Mouse (Mus musculus) testis, adult 2 months (tissue): ENCODE measurements around the gene Ttyh1. TPM values are rescaled to one million over a fixed set of nuclear protein-coding genes. Genes with fewer than 3 reads are reported as not detected.

Experiments used
- H3K27ac ChIP-seq: fragments of 200-500 bp; 2 replicates; pipeline ENCODE4 v1.5.1; 2012; ENCODE audit warnings: low read depth, low read length; ENCODE audit not compliant: control insufficient read depth, insufficient read depth
- H3K27me3 ChIP-seq: fragments of 200-500 bp; 2 replicates; pipeline ENCODE4 v1.6.1; 2012; ENCODE audit warnings: mild to moderate bottlenecking, low read length, moderate library complexity; ENCODE audit not compliant: control insufficient read depth, insufficient read depth
- H3K36me3 ChIP-seq: fragments of 200-500 bp; 2 replicates; pipeline ENCODE4 v1.6.1; 2012; ENCODE audit warnings: mild to moderate bottlenecking, low read length; ENCODE audit not compliant: control insufficient read depth, insufficient read depth
- H3K4me1 ChIP-seq: fragments of 200-500 bp; 2 replicates; pipeline ENCODE4 v1.6.1; 2012; ENCODE audit warnings: low read length; ENCODE audit not compliant: control insufficient read depth, insufficient read depth
- H3K4me3 ChIP-seq: fragments of 200-500 bp; 2 replicates; pipeline ENCODE4 v1.5.1; 2012; ENCODE audit warnings: low read depth, mild to moderate bottlenecking, low read length, moderate library complexity, mixed read lengths; ENCODE audit not compliant: control insufficient read depth
- CTCF ChIP-seq: fragments of 200-500 bp; IDR thresholded peaks from 2 replicates; pipeline ENCODE4 v1.5.1; 2012; ENCODE audit warnings: low read depth, mild to moderate bottlenecking, inconsistent platforms, low read length, moderate library complexity; ENCODE audit not compliant: control insufficient read depth, insufficient read depth, insufficient replicate concordance
- POLR2A ChIP-seq: fragments of 200-500 bp; IDR thresholded peaks from 2 replicates; pipeline ENCODE4 v1.6.1; 2012; ENCODE audit warnings: low read depth, mild to moderate bottlenecking, inconsistent platforms, low read length, moderate library complexity; ENCODE audit not compliant: control insufficient read depth
- polyA plus RNA-seq: library from polyadenylated mRNA; depleted of rRNA; stranded (reverse); fragments of >200 nt; gene quantifications from 2 replicates; pipeline ENCODE4 v1.2.3, GENCODE M21; 2012; rRNA removed

Gene Ttyh1
- polyA plus RNA-seq, 1 experiment, result 70.0 TPM

DNA sequence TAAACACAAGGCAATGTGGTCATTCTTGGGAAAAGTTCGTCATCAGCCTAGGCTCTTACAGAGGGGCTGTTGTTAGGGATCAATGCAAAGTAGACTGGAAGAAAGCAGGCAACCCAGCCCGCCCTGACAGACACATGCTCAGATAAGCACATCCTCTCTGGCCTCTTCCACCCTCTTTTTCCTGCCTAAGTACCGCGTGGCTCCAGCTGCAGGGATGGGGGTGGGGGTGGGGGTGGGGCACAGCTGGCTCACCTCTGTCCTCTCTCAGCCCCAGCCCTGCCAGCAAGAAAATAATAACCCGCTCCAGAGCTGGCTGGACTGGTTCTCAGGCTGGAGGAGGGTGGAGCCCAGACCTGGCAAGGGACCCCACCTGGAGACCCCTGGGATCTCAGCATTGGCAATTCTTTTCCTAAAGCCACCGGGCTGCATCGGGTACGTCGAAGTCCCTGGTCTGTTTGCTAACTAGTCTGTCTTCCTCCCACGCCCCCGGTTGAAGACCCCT, 44.4 kb downstream of the Ttyh1 start:
- peaks cover 16% of the 10 kb centered on the region for H3K4me1 ChIP-seq
- peak overlapping the region; percentile 82 for H3K4me3 ChIP-seq
- no peaks in the 10 kb centered on the region for H3K36me3 ChIP-seq
- no peaks in the 10 kb centered on the region for H3K27me3 ChIP-seq
- H3K27ac ChIP-seq, result peak overlapping the region; percentile 61
- no peak for TF ChIP-seq POLR2A
- TF ChIP-seq CTCF, result no peak

GRCm38 (mm10) chr7:4164090-4164910, 45.1 kb downstream of the Ttyh1 start, which contains the start of gene Cdc42ep5:
Gene Cdc42ep5, minus strand, starts transcription at chr7:4164860.
- H3K4me1 ChIP-seq, result peaks cover 16% of the 10 kb centered on the region
- TF ChIP-seq CTCF, result no peak
- H3K27me3 ChIP-seq, result no peaks in the 10 kb centered on the region
- H3K4me3 ChIP-seq, result peak within 1 kb of the TSS; percentile 82
- H3K36me3 ChIP-seq, result no peaks in the 10 kb centered on the region
- H3K27ac ChIP-seq, result peak within 1 kb of the TSS; percentile 76

- TF ChIP-seq POLR2A (no peak), CTCF (no peak)
- Histone ChIP-seq H3K4me3 (no peak overlapping the region), H3K27ac (peak overlapping the region; percentile 76)
These were observed 46.1 kb downstream of the Ttyh1 start for GRCm38 (mm10) chr7:4165286-4165685.

DNA sequence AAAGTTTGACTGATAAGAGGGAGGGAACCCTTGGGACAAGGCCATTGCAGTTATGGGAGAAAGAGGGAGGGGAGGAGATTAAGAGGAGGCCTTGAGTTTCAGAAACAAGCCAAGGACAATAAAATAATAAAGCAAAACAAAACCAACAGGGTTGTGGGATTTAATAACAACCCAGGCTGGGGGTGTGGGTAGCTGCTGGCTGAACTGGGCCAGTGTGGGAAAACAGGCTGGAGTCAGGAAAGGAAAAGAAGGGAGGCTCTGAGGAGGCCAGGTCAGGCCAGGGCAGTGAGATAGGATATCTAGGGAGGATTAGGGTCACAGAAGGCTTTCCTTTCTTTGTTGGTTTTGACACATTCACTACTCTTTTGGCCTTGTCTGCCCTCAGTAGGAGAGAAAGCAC, 47.9 kb downstream of the Ttyh1 start:
- Histone ChIP-seq H3K36me3 (no peaks in the 10 kb centered on the region), H3K4me1 (peaks cover 16% of the 10 kb centered on the region), H3K4me3 (no peak overlapping the region), H3K27me3 (no peaks in the 10 kb centered on the region), H3K27ac (no peak overlapping the region)
- TF ChIP-seq POLR2A (no peak), CTCF (no peak)

More at GRCm38 (mm10) chr7:4165286-4165685, 46.1 kb downstream of the Ttyh1 start:
- no peaks in the 10 kb centered on the region for H3K36me3 ChIP-seq
- H3K27me3 ChIP-seq, result no peaks in the 10 kb centered on the region
- peaks cover 16% of the 10 kb centered on the region for H3K4me1 ChIP-seq

- H3K4me3 ChIP-seq, result no peak overlapping the region
- no peaks in the 10 kb centered on the region for H3K36me3 ChIP-seq
- TF ChIP-seq POLR2A (no peak), CTCF (no peak)
- no peaks in the 10 kb centered on the region for H3K27me3 ChIP-seq
- no peak overlapping the region for H3K27ac ChIP-seq
- H3K4me1 ChIP-seq, result peaks cover 2% of the 10 kb centered on the region; the same call in 1 of the 2 replicates
These were observed 51.2 kb downstream of the Ttyh1 start for GRCm38 (mm10) chr7:4170193-4170938.

- no peaks in the 10 kb centered on the region for H3K36me3 ChIP-seq
- no peaks in the 10 kb centered on the region for H3K4me1 ChIP-seq
- H3K27ac ChIP-seq, result no peak overlapping the region
- no peaks in the 10 kb centered on the region for H3K27me3 ChIP-seq
- TF ChIP-seq POLR2A (no peak), CTCF (no peak)
- H3K4me3 ChIP-seq, result no peak overlapping the region
These were observed 59.2 kb downstream of the Ttyh1 start for GRCm38 (mm10) chr7:4178438-4178837.

Other genes starting within 250 kb of the Ttyh1 start
- 0.11 TPM in 1 of 2 replicates, not detected in the other for gene Gm14548, start 221.3 kb upstream of the Ttyh1 start, polyA plus RNA-seq
- gene Lilra6, start 203.9 kb upstream of the Ttyh1 start, polyA plus RNA-seq, result 0.10 and 0.25 TPM in 2 replicates
- gene Lair1, start 56.2 kb upstream of the Ttyh1 start, polyA plus RNA-seq, result 0.55 and 1.5 TPM in 2 replicates
- 469 and 559 TPM in 2 replicates for gene Leng8, start 17.6 kb downstream of the Ttyh1 start, polyA plus RNA-seq
- 5.1 and 5.7 TPM in 2 replicates for gene Leng9, start 31.0 kb downstream of the Ttyh1 start, polyA plus RNA-seq
- 17.9 and 19.2 TPM in 2 replicates for gene Cdc42ep5, start 45.5 kb downstream of the Ttyh1 start, polyA plus RNA-seq
- 0.46 and 0.48 TPM in 2 replicates for gene Lilra5, start 118.3 kb downstream of the Ttyh1 start, polyA plus RNA-seq
- gene Ncr1, start 218.3 kb downstream of the Ttyh1 start, polyA plus RNA-seq, result not detected in 2 replicates